Mouse (Mus musculus) embryonic facial prominence, embryonic 14.5 days (tissue): Measurements from ENCODE around the gene Ptpn14. TPM values are rescaled to one million over a fixed set of nuclear protein-coding genes. Genes with fewer than 3 reads are reported as not detected.

Source experiments
- ATAC-seq: fragments of 200-750 bp; cut with Nextera tagmentation; 2 replicates; pipeline ENCODE4 v1.8.0; 2017; ENCODE audit warnings: low read depth, moderate number of reproducible peaks, moderate TSS enrichment
- DNase-seq: peaks from one replicate; pipeline ENCODE4 v3.0.0-alpha.2; 2015; ENCODE audit warnings: low spot score
- H3K27ac ChIP-seq: fragments of 300-500 bp; sonication (generic); replicated peaks from 2 replicates; pipeline ENCODE4 v1.5.1; 2014; ENCODE audit warnings: low read depth, mild to moderate bottlenecking, low read length, moderate library complexity
- H3K27me3 ChIP-seq: fragments of 300-500 bp; sonication (generic); replicated peaks from 2 replicates; pipeline ENCODE4 v1.6.1; 2014; ENCODE audit warnings: low read length; ENCODE audit not compliant: control insufficient read depth, insufficient read depth
- H3K36me3 ChIP-seq: fragments of 300-500 bp; sonication (generic); 2 replicates; pipeline ENCODE4 v1.6.1; 2014; ENCODE audit warnings: low read length, mixed read lengths; ENCODE audit not compliant: control insufficient read depth, insufficient read depth
- H3K4me1 ChIP-seq: fragments of 300-500 bp; sonication (generic); 2 replicates; pipeline ENCODE4 v1.6.1; 2014; ENCODE audit warnings: antibody characterized with exemption, low read length; ENCODE audit not compliant: control insufficient read depth, insufficient read depth
- H3K4me2 ChIP-seq: fragments of 300-500 bp; sonication (generic); 2 replicates; pipeline ENCODE4 v1.6.1; 2014; ENCODE audit warnings: low read depth, mild to moderate bottlenecking, low read length, moderate library complexity, mixed read lengths
- H3K4me3 ChIP-seq: fragments of 300-500 bp; sonication (generic); 2 replicates; pipeline ENCODE4 v1.5.1; 2014; ENCODE audit warnings: low read depth, mild to moderate bottlenecking, low read length
- H3K9ac ChIP-seq: fragments of 300-500 bp; sonication (generic); 2 replicates; pipeline ENCODE4 v1.6.1; 2014; ENCODE audit warnings: low read depth, mild to moderate bottlenecking, low read length, moderate library complexity, mixed read lengths
- H3K9me3 ChIP-seq: fragments of 300-500 bp; sonication (generic); 2 replicates; pipeline ENCODE4 v1.6.1; 2016; ENCODE audit warnings: low read length; ENCODE audit not compliant: control insufficient read depth
- WGBS: fragments of 180-500 bp; shearing (Covaris S2); extraction: QIAGEN DNeasy Blood & Tissue Kit; methylation state at CpG from one replicate; pipeline ENCODE4 v1.1.7; 2014; 5-methylcytosine and 5-hydroxymethylcytosine counted together
- polyA plus RNA-seq: library from polyadenylated mRNA; unstranded; fragments of >200 nt; fragmentation: Nextera tagmentation; extraction: Ambion mirVana; gene quantifications from 2 replicates; pipeline ENCODE4 v1.2.1, GENCODE M21; 2014

Gene Ptpn14
- polyA plus RNA-seq, 1 experiment from 2014 or later: 12.5 TPM

DNA sequence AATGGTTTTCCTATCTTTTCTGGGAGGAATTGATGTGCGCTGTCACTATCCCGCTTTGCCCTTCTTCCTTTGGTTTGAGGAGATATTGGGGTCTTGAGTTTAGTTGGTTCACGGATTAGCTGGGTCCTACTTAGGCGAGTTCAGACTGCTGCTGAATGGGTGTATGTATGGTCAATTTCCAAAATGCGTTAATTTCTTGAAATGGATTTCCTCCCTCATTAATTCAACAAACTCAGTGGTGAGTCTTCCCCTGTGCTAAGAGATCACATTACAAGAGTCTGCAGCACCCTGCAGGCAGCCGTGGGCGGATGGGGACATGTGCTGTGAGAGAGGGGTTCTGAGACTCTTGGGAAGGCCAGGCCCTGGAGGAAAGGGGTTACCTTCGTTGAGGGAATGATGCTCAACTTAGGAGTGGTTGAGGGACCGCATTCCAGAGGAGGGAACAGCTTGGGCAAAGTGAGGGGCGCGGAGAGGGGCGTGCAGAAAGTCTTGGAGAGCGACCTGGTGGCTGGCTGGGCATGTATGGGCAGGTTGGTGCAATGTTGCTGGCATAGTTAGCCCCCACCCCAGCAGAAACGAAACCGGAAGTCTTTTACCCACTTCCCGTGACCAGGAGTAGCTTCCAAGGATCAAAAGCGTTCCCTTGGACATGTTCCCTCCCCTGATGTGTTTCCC, 1.2 kb downstream of the Ptpn14 start:
- peak overlapping the region; percentile 90 for H3K9ac ChIP-seq
- no peaks in the 10 kb centered on the region for H3K9me3 ChIP-seq
- H3K36me3 ChIP-seq: no peaks in the 10 kb centered on the region
- H3K4me2 ChIP-seq: peak overlapping the region; percentile 71
- H3K27ac ChIP-seq: peak overlapping the region; percentile 97
- H3K4me3 ChIP-seq: peak overlapping the region; percentile 86
- H3K27me3 ChIP-seq: no peaks in the 10 kb centered on the region
- no peak for ATAC-seq
- H3K4me1 ChIP-seq: peaks cover 47% of the 10 kb centered on the region
- WGBS: 7% methylated on average over 15 of the region's 17 CpGs
- DNase-seq: no peak

DNA sequence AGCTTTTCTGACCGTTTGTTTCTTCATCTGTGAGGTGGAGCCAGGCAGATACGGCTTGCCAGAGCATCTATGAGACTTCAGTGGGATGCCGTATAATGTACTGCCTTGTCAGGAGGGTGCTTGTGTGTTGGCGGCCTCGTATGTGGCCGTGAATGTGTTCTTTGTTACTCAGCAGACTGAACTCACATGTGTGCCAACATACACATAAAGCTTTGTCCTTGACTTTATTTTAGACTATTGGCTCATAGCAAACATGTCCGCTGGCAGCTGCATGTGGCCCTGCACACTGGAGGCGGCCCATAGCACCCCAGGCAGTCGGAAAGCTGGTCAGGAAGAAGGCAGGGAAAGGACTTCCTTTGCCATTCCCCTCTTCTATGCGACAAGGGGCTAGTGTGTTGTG, 3.6 kb downstream of the Ptpn14 start:
- DNase-seq: peak; percentile 67
- Histone ChIP-seq H3K4me3 (no peak overlapping the region), H3K27ac (peak overlapping the region; percentile 80), H3K4me2 (peak overlapping the region; percentile 71), H3K9ac (peak overlapping the region; percentile 10; the same call in 1 of the 2 replicates), H3K27me3 (no peaks in the 10 kb centered on the region), H3K4me1 (peaks cover 39% of the 10 kb centered on the region), H3K36me3 (no peaks in the 10 kb centered on the region), H3K9me3 (no peaks in the 10 kb centered on the region)
- WGBS: 43% methylated on average over 10 of the region's 10 CpGs
- ATAC-seq: no peak

DNA sequence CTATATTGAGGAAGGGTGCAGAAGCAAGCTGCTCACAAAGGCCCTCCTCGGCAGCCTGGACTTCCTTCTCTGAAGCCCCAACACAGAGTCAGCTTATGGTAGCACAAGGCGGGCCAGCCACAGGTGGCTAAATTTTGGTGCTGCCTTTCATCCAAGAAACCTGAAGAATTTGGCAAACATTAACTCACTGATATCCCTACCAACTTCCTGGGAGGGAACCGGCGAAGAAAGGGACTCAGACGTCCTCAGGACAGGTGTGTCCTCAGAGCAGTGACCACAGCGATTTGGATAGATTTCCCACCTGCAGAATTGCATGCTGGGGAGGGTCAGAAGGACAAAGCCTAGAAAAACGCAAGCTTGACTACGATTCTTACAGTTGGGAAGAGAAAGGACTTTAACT, 4.1 kb downstream of the Ptpn14 start:
- H3K27me3 ChIP-seq: no peaks in the 10 kb centered on the region
- ATAC-seq (no peak), DNase-seq (no peak)
- no peaks in the 10 kb centered on the region for H3K9me3 ChIP-seq
- no peaks in the 10 kb centered on the region for H3K36me3 ChIP-seq
- H3K27ac ChIP-seq: 0 out of 2 replicates have a peak overlapping the region, but pooled peaks have one; percentile 3
- H3K4me3 ChIP-seq: no peak overlapping the region
- H3K4me1 ChIP-seq: peaks cover 35% of the 10 kb centered on the region
- 0 out of 2 replicates have a peak overlapping the region, but pooled peaks have one; percentile 71 for H3K4me2 ChIP-seq
- 51% methylated on average over 8 of the region's 8 CpGs for WGBS
- H3K9ac ChIP-seq: no peak overlapping the region

DNA sequence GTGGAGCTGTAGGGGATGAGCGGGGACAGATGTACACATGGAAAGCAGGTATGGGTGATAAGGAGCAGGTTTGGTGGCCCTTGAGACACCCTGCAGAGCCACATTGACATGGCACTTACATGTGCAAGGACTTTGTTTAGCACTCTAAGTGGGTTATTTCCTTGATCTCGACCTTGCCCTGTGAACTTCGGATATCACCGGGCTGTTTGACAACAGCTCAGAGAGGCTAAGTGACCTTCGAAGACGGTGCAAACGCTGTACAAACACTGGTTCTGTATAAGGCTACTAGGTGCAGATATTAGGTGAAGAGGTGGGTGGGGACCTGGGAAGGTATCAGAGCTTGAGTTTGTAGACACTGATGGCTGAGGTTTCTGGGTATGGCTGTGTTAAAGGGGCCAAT, 12.0 kb downstream of the Ptpn14 start:
- no peak for ATAC-seq

DNA sequence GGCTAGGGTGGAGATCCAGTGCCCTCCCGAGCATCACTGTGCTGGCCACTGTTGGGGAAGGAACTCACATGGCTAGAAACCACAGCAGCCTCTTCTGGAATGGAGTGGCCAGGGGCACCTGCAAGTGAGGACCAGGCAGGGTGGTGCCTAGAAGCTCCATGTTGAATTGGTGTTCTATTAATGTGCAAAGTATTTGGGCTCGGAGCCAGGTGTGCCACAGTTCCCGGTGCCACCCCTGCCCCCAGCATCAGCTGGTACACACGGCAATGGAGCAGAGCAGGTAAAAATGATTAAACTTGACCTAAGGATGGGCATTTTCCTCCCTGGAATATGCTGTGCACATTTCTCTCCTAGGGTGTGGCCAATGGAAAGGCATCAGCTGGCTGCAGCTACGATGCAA, 14.0 kb downstream of the Ptpn14 start:
- DNase-seq: no peak
- WGBS: 92% methylated on average over 5 of the region's 5 CpGs
- no peaks in the 10 kb centered on the region for H3K27me3 ChIP-seq
- no peak overlapping the region for H3K4me3 ChIP-seq
- no peaks in the 10 kb centered on the region for H3K9me3 ChIP-seq
- H3K36me3 ChIP-seq: no peaks in the 10 kb centered on the region
- H3K9ac ChIP-seq: no peak overlapping the region
- no peak overlapping the region for H3K4me2 ChIP-seq
- no peak for ATAC-seq
- H3K4me1 ChIP-seq: peaks cover 6% of the 10 kb centered on the region; the same call in 1 of the 2 replicates
- no peak overlapping the region for H3K27ac ChIP-seq

More for the DNA sequence above, 12.0 kb downstream of the Ptpn14 start:
- DNase-seq: no peak
- H3K4me3 ChIP-seq: no peak overlapping the region
- no peaks in the 10 kb centered on the region for H3K9me3 ChIP-seq
- no peaks in the 10 kb centered on the region for H3K36me3 ChIP-seq
- no peak overlapping the region for H3K27ac ChIP-seq
- H3K9ac ChIP-seq: no peak overlapping the region
- 90% methylated on average over 7 of the region's 7 CpGs for WGBS
- peaks cover 3% of the 10 kb centered on the region; the same call in 1 of the 2 replicates for H3K4me1 ChIP-seq
- no peaks in the 10 kb centered on the region for H3K27me3 ChIP-seq
- no peak overlapping the region for H3K4me2 ChIP-seq

DNA sequence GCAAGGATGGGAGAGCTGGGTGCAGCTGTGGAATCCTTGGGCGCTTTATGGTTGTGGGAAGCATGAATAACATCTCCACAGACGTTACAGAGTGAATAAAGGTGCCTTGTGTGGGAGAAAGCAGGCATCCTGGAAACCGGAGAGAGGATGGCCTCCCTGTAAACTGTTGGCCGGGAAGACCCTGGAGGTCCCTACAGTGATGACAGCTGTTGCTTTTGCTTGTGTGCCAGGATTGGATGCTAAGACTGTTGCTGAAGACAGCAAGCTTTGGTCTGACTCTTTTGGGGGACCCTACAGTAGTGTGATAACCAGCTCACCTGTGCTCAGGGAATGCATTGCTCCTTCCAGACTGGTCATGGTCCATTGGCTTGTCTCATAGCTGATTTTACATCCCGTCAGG, 15.1 kb downstream of the Ptpn14 start:
- Histone ChIP-seq H3K4me3 (no peak overlapping the region), H3K27ac (no peak overlapping the region), H3K27me3 (no peaks in the 10 kb centered on the region), H3K36me3 (no peaks in the 10 kb centered on the region), H3K4me2 (no peak overlapping the region), H3K9ac (no peak overlapping the region), H3K9me3 (no peaks in the 10 kb centered on the region), H3K4me1 (peaks cover 6% of the 10 kb centered on the region; the same call in 1 of the 2 replicates)
- DNase-seq: no peak
- 81% methylated on average over 5 of the region's 5 CpGs for WGBS
- no peak for ATAC-seq

DNA sequence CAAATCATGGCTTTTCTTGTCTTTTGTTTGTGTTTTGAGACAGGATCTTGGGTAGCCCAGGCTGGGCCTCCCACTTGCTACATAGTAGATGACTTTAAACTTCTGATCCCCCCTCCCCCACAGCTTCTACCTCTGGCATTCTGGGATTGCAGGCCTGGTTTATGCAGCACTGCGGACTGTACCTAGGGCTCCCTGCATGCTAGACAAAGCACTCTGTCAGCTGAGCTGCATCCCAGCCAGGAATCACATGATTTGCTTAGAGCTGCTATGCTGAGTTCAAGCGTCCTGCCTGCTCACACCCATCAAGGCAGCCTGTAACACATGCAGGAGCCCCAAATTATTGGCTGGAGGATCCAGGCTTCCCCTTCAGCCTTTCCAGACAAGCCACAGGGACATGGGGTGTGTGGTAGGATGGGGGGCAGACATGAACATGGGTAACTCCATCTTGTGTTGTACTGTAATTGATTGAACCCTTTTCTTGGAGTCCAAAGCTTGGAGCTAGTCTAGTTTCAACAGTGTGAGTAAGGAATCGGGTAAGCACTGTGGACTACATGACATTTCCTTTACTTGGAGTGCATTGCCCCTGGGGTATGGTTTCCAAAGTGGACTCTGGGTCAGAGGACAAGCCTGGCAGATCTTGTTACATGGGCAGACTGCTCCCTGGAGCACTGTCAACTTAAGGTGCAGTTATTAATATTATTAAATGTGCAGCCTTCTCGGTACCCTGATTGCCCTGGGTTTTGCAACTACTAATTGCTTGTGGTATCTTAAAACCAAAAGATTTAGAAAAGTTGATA, 17.0 kb downstream of the Ptpn14 start:
- DNase-seq: no peak
- no peak overlapping the region for H3K4me3 ChIP-seq
- WGBS: 28% methylated on average over 4 of the region's 4 CpGs
- ATAC-seq: 0 out of 2 replicates have a peak, but pooled peaks have one; percentile 30
- no peak overlapping the region for H3K9ac ChIP-seq
- no peaks in the 10 kb centered on the region for H3K27me3 ChIP-seq
- H3K27ac ChIP-seq: no peak overlapping the region
- no peak overlapping the region for H3K4me2 ChIP-seq
- H3K4me1 ChIP-seq: peaks cover 6% of the 10 kb centered on the region; the same call in 1 of the 2 replicates
- H3K36me3 ChIP-seq: no peaks in the 10 kb centered on the region
- H3K9me3 ChIP-seq: no peaks in the 10 kb centered on the region

DNA sequence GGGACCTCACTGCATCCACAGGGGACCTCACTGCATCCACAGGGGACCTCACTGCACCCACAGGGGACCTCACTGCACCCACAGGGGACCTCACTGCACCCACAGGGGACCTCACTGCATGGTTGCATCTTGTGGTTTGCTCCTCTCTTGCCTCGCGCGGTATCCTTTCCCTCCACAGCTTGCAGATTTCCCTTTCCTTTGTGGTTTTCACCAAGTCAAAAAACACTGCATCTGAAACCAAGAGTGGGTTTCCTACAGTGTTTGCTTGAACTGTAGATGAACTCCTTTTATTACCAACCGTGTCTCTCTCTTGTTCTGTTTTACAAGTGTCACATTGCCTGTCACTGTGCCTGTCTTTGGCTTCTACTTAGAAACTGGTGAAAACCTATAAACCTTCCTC, 18.5 kb downstream of the Ptpn14 start:
- no peaks in the 10 kb centered on the region for H3K27me3 ChIP-seq
- H3K9me3 ChIP-seq: no peaks in the 10 kb centered on the region
- H3K36me3 ChIP-seq: no peaks in the 10 kb centered on the region
- peaks cover 6% of the 10 kb centered on the region; the same call in 1 of the 2 replicates for H3K4me1 ChIP-seq
- no peak overlapping the region for H3K9ac ChIP-seq
- ATAC-seq (no peak), DNase-seq (no peak)
- no peak overlapping the region for H3K4me2 ChIP-seq
- no peak overlapping the region for H3K4me3 ChIP-seq
- H3K27ac ChIP-seq: no peak overlapping the region; the same call in 1 of the 2 replicates
- WGBS: 53% methylated on average over 4 of the region's 4 CpGs
